Mouse (Mus musculus): ENCODE measurements around the gene Adcy4. TPM values are rescaled to one million over a fixed set of nuclear protein-coding genes. Genes with fewer than 3 reads are reported as not detected.

The Adcy4 gene
- total RNA-seq, 2 experiments from 2014 or later, result 3.8 to 8.0 TPM

DNA sequence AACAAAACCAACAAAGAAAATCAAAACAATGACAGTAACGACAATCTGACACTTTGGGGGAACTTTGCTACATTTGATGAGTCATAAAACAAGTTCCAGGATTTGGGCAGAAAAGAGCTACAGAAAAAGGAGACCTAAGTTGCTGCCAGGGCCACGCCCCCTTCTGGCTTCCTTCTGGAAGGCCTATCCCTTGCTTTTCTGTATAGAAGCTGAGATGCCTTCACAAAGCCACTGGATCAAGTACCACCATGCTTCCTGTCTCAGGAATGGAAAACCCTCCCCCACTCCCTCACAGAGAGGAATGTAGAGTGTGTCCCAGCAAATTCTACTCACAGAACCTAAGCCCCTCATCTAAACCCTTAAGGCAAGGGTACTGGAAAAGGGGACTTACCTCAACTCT is 10.1 kb upstream of the Adcy4 start:
- intact Hi-C loops (cut with DNase I), result no loop called here
- DNase-seq (ENCODE audit: low spot score in 2 of 2), result no peak

DNA sequence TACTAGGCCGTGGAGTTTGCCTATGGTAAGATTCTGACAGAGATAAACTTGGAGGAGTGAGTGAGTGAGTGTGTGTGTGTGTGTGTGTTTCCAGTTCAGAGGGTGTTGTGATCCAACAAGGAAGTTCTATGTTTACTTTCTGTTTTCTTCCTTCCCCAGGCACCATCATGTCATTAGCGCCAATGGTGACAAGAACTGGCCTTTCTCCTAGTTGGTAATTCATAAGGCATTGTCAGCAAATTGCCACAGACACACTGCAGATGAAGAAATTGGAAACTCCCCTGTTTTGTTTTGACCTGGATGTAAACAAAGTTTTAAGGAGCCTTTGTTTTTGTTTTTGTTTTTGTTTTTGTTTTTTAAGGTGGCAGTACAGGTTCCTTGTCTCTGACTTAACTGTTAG is 9.6 kb upstream of the Adcy4 start:
- intact Hi-C loops (cut with DNase I), result no loop called here
- no peak for DNase-seq (ENCODE audit: low spot score in 2 of 2)

DNA sequence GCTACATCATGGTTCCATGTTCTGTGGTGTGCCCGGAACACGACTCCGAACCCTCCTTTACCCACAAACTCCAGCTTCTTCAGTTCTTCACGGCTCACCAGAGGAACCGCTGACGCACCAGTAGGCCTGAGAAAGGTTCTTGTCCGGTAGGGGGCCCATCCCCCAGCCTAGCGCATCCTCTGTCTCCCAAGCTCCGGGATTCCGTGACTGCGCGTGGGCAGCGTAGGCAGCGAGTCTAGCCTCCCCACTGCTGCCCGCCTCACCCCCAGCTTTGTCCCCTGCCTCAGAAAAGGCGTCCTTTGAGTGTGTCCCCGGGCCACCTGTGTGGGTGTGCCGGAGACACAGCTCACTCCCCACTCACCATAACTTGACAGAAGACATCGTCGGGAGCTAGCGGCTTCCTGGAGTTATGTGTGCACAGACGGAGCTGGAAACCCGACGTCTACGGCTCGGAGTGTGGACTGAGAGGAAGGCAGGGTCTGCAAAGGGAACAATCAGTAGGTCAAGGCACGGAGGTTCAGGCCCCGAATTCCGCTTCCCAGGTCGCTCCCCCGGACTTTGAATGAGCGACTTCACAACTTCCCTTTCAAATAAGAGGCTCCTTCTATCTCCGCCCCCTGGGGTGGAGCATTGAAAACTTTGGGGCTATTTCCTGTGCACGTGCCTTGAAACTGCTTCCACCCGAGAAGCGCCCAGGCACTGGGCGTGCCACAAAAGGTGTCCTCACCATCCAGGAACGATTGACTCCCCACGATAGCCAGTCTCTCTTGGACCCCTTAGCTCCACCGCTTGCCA is 4.6 kb upstream of the Adcy4 start, which contains the start of gene Ripk3:
Gene Ripk3, minus strand, starts transcription at position 610 of the 795 bp plus-strand sequence.
- intact Hi-C loops (cut with DNase I), result no loop called here
- no peak for DNase-seq (ENCODE audit: low spot score in 2 of 2)

DNA sequence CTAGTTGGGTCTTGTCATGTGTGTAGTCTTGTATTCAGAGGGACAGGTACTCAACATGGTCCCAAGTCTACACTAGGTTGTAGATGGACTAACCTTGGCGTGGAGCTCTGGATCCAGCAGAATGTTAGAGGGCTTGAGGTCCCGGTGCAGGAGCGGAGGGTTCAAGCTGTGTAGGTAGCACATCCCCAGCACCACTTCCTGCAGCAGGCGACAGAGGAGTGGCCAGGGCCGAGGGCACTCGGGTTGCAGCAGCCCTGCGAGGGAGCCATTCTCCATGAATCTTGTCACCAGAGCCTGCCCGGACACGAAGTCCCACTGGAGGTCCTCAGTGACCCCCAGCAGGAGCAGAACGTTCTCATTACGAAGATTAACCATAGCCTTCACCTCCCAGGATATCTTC is 3.8 kb upstream of the Adcy4 start:
- no peak for DNase-seq (ENCODE audit: low spot score in 2 of 2)
- intact Hi-C loops (cut with DNase I), result no loop called here

DNA sequence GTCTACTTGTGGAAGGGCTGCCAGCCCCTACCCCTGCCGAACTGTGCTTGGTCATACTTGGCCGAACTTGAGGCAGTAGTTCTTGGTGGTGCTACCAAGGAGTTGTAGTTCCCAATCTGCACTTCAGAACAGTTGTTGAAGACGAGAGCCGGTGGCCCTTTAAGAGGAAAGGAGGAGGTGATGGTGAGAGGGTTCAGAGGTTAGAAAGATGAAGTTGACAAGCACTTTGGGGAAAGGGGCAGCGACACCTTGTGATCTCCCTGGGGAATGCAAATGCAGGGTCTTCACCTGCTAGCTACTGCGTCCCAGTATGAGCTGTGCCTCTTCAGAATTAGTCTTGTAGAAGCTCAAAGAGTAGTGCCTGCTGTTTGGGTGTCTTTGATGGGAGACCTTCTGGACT is 1.3 kb upstream of the Adcy4 start:
- intact Hi-C loops (cut with DNase I), result loop anchor here (2.0 kb wide), 1 partner anchor 78 kb away; no protein-coding TSS in a partner anchor
- no peak for DNase-seq (ENCODE audit: low spot score in 2 of 2)

DNA sequence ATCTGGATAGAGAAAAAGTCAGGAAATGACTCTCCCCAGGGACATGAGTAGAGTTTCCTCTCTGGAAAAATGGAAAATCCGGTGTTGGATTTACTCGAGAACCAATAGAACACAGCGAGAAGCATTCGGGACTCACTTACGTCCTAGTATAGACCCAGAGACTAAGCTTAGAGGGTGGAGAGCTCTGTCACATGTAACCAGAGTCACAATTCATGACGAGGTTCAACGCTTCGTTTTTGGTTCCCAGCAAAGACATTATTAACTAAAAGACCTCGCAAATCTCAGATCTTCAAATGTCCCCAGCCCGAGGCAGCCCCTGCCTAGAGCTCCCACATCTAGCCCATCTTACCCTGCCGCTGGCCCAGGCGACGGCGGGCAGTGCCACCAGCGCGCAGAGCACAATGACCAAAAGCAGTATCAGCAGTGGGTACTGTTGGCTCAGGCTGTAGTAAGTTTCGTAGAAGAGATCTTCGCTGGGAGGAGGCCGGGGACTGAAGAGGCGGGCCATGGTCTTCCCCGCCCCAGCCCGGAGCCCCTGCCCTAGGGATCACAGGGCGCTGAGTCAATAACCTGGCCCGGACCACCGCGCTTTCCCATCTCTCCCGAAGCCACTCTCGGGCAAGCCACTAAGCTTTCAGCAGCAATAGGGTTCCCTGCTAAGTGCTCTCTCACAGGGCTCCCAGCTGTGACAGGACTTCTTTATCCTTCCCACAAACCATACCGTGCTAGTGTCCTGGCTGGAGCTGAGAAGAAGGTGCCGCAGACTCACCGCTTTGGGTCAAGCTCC is 531 bp downstream of the Adcy4 start:
- intact Hi-C loops (cut with DNase I), result no loop called here
- DNase-seq (ENCODE audit: low spot score in 2 of 2), result no peak

DNA sequence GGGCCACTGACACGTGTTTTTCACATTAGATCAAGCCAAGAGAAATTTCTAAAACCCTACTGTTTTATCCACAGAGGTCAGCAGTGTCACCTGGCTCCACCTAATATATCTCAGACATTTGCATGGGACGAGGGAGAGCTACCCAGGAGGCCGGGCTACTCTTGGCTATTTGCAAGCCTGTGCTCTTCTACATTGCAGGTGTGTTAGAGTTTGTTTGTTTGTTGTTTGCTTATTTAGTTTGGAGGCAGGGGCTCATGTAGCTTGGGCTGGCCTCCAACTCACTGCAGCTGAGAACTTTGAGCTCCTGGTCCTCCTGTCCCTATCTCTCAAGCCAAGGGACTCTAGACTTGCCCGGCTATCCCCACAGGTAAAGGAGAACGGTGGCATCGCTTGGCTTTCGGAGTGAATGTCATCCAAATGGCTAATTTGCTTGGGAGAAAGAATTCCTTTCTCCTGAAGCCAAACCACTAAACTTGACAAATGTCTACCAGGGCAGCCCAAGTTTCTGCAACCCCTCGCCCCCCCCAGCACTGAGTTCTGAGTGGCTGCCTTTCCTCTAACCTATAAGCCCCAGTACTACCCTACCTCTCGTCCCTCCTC is 1.4 kb downstream of the Adcy4 start:
- DNase-seq (ENCODE audit: low spot score in 2 of 2), result no peak
- intact Hi-C loops (cut with DNase I), result no loop called here

DNA sequence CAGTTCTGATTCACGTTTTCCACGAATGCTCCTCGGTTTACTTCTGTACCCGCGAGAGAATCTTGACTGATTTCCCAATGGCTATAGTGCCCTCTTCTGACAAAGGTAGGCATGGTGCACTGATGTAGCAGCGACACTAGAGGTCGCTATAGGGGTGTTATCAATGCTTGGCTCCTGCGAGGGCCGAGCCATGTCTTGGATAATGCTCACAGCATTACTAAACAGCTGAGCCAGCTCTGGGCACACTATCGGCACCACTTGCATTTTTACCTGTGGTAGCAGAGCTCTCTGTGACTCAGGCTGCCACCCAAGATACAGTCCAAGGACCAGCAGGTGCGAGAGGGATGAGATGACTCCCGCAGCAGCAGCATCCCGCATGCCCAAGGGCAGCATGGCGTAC is 2.6 kb downstream of the Adcy4 start:
- intact Hi-C loops (cut with DNase I), result no loop called here
- DNase-seq (ENCODE audit: low spot score in 2 of 2), result peak; percentile 27 to 34

DNA sequence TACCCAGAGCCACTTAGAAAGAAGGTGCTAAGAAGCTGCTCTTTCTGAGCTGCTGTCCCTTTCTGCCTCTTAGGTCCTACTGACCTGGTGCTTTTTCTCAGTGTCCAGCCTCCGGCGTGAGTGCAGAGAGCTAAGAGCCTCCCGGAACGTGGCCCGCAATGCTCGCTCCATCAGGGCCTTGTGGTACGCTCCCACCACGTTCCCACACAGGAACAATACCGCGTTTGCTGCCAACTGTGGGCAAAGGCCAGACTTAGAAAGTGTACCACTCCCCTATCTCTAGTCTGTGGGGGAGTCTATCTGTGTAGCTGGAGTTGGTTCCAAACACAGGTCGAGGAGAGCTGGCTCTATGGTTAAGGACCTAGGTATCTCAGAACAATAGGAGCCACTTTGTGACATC is 3.2 kb downstream of the Adcy4 start:
- DNase-seq (ENCODE audit: low spot score in 2 of 2), result no peak
- intact Hi-C loops (cut with DNase I), result no loop called here

DNA sequence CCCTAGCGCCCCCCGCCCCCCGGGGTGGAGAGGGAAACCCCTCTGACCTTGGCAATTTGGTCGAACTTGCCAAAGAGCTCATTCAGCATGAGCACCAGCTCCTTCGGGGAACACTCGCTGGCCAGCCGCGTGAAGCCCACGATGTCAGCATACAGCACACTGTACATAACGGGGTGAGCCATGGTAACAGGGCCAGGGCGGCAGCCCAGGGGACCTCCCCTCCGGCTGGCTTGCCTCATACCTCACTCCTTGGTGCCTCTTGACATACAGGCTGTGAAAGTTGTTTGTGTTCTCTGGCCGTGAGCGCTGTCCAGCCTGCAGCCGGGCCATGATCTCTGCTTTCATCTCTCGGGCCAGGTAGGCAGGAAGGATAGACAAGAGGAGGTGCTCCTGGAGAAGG is 4.2 kb downstream of the Adcy4 start:
- peak in 1 of 2 experiments; percentile 2 for DNase-seq (ENCODE audit: low spot score in 2 of 2)
- intact Hi-C loops (cut with DNase I), result no loop called here

DNA sequence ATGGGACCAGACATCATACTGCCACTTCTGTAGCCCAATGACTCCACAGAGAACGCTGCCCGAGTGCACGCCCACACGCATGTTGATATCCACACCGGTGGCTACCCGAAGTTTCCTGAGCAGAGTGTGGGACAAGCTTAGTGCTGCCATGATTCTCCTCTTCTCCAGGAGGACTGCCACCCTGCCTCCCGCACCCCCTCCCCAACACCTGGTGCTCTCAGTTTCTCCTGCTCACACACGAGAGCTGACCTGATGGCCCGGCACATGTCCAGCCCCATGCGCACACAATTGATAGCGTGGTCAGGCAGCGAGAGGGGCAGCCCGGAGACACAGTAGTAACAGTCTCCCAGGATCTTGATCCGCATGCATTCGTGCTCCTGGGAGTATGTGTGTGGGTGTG is 5.2 kb downstream of the Adcy4 start:
- no peak for DNase-seq (ENCODE audit: low spot score in 2 of 2)
- intact Hi-C loops (cut with DNase I), result no loop called here

DNA sequence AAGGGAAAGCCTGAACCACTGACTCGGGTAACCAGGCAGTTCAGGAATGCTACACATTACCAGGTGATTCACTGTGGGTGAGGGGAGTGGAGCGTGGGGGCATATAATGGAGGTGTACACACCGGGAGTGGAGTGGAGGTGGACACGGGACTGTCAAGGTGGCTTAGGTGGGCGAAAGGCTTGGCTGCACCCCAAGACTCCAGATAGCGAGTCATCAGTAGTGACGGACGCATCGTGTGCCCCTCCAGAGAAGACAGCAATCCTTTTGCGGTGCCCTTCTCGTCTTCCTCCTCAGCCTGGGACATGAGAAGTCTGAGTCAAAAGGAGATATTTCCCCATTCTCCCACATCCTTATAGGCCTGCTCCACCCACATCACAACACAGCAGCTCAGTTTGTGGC is 6.1 kb downstream of the Adcy4 start:
- no peak for DNase-seq (ENCODE audit: low spot score in 2 of 2)
- intact Hi-C loops (cut with DNase I), result no loop called here

DNA sequence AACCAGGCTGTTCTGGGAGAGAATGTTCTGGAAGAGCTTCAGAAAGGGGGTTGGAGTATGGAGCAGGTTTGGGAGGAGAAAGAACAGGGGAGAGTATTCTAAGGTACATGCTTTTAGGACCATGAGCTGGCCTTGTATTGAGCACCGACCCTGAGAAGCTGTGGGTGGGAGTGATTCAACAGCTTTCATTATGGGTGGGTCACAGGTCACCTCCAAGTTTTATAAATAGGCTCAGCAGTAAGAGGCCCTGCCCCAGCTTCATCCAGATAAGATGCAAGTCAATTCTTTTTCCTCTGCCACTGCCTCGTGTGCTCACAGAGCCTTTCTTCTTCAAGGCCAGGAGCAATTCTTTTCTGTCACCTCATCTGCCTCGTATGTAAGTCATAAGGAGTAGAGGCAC is 6.7 kb downstream of the Adcy4 start:
- intact Hi-C loops (cut with DNase I), result no loop called here
- DNase-seq (ENCODE audit: low spot score in 2 of 2), result no peak

DNA sequence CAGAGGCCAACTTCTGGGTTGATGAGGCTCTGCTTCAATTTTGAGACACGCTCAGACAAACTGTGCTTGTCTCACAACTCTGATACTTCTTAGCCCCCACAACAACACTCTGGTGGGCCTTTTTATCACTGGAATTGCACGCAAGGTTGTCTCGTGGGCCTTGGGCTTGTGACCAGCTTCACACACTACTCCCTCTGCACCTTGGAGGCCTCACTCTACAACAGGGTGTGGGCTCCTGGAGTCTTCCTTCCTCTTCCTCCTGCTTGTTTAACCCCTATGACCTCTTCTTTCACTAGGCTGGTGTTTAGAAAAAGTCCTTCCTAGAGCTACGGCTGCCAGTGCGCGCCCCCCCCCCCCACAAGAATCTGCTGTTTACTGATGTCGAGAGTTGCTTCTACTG is 7.2 kb downstream of the Adcy4 start:
- DNase-seq (ENCODE audit: low spot score in 2 of 2), result no peak
- intact Hi-C loops (cut with DNase I), result no loop called here

DNA sequence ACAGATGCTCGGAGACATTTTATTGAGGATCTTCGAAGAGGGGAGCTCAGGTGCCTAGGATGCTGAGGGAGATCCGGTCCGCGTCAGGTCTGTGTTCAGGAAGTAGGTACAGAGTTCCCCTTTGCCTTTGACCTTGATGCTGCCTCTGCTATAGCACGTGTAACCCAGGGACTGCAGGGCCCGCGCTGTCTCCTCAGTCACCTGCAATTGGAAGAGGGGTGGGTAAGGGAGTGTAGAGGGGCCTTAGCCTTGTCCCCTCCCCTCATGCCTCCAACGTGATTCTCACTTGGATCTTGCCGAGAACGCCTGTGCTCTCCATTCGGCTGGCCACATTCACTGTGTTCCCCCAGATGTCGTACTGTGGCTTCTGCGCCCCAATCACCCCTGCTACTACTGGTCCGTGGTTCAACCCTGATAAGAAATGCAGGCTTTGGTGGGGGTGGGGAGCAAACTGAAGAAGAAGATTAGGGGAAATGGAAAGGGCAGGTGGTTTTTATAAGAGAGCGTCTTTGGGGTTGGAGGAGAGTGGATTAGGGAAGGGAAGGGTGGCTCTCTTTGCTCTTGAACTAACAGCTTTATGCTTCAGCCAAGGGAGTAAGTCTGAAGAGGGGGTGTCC is 14.7 kb downstream of the Adcy4 start:
- intact Hi-C loops (cut with DNase I), result loop anchor here (5.0 kb wide), 1 partner anchor 148 kb away; no protein-coding TSS in a partner anchor
- no peak for DNase-seq (ENCODE audit: low spot score in 2 of 2)

DNA sequence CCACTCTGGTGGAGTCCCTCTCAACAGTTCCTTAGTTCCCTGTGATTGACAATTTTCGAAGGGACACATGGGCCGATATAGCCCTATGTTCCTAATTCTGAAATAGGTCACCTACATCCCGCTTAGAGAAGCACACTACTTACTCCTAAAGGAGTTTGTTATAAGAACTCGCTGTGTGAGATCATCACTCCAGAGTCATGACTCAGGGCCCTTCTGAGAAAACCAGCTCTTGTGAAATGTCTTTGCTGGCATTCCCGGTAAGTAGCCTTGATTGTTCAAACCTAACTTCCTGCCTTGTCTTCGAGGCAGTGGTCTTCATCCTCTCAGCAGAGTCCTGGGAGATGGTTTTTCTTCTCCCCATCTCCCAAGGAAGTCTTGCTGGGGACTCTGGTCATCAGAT is 15.3 kb downstream of the Adcy4 start:
- no peak for DNase-seq (ENCODE audit: low spot score in 2 of 2)
- intact Hi-C loops (cut with DNase I), result loop anchor here (5.0 kb wide), 1 partner anchor 149 kb away; no protein-coding TSS in a partner anchor

DNA sequence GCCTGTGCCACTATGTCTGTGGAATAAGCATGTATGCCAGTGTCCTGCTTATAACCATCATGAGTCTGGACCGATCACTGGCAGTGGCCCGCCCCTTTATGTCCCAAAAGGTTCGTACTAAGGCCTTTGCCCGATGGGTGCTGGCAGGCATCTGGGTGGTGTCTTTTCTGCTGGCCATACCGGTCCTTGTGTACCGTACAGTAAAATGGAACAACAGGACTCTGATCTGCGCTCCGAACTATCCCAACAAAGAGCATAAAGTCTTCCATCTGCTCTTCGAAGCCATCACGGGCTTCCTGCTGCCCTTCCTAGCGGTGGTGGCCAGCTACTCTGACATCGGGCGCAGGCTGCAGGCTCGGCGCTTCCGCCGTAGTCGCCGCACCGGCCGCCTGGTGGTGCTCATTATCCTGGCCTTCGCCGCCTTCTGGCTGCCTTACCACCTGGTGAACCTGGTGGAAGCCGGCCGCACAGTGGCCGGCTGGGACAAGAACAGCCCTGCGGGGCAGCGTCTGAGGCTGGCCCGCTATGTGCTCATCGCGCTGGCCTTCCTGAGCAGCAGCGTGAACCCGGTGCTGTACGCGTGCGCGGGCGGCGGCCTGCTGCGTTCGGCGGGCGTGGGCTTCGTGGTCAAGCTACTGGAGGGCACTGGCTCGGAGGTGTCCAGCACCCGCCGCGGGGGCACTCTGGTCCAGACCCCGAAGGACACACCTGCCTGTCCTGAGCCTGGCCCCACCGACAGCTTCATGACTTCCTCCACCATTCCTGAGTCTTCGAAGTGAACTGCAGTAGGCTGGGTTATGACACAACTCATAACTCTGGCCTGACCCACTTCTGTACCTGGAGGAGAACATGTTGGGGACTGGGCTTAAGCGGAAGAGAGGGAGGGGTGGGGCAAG is 16.1 kb downstream of the Adcy4 start:
- intact Hi-C loops (cut with DNase I), result loop anchor here (5.0 kb wide), 1 partner anchor 150 kb away; no protein-coding TSS in a partner anchor

DNA sequence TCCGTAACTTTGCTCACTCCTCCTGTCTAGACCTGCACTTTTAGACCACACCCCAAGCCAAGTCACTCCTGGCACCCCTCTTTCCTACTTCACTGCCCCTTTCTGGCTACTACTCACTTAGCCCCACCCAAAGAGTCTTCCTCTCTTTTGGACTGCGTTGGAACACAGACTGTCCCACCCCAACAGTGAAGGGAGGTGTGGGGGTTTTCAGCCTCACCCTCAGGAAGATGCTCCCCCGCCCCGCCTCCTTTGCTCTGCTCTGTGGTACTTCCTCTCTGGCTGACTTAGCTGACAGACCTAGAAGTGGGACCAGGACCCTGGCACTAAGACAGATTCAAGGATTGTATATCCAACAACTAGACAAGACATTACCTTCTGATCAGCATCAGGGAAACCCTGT is 18.2 kb downstream of the Adcy4 start, which contains the start of gene Ltb4r1:
Gene Ltb4r1, plus strand, starts transcription at position 267 of the 400 bp plus-strand sequence.
- intact Hi-C loops (cut with DNase I), result loop anchor here (5.0 kb wide), 1 partner anchor 152 kb away; no protein-coding TSS in a partner anchor
- DNase-seq (ENCODE audit: low spot score in 2 of 2), result no peak

More for the DNA sequence above, 16.1 kb downstream of the Adcy4 start:
- peak in 1 of 2 experiments; percentile 45 for DNase-seq (ENCODE audit: low spot score in 2 of 2)

DNA sequence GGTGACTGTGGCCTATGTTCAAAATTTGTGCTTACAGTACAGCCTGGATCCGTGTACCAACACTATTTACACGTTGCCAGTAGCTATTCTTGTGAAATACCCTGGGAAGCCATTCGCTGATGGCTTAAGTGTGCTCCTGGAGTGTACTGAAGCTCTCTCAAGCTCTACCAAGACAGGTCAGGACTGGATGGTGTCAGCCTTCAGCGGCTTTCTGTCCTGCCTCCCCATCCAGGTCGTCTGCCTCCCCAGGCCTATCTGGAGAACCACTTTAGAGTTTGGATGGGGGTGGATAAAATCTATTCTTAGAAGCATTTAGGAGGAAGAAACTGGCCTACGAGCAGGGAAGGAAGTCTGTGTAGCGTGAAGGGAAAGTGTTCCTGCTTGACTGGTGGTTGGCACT is 20.7 kb downstream of the Adcy4 start:
- intact Hi-C loops (cut with DNase I), result no loop called here
- DNase-seq (ENCODE audit: low spot score in 2 of 2), result no peak
